Mouse (Mus musculus): Measurements from ENCODE around the gene Slc46a3.

DNA sequence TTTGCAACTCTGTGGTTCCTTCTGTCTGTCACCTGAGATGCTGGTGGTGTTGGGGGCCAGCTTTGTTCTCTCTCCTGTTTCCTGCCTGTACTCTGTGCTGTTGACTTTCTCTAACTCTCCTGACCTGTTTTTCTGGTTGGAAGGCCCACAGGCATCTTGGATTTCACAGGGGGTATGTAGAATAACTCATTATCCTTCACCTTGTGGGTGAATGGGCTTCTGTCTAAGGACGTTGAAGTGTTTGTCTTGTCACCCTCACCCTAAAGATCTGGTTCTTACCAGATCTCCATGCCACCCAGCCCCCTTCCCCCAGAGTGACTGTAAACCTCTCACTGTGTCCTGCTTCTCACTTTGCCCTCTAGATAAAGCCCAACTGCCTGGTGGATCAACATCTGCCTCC lies 24.3 kb downstream of the Slc46a3 start:
- no peak for TF ChIP-seq USF1 (IDR thresholded peaks at IDR 0.05; ENCODE audit: low read depth, low read length)
- no peak for TF ChIP-seq KAT2A (IDR thresholded peaks at IDR 0.05; ENCODE audit: insufficient replicate concordance, low read length)
- TF ChIP-seq POLR2A (IDR thresholded peaks at IDR 0.05; ENCODE audit: low read depth, low read length) = no peak
- TF ChIP-seq SMC3 (IDR thresholded peaks at IDR 0.05; ENCODE audit: low read depth, low read length) = no peak
